8 mouse cellular contexts compared by ENCODE assay signal in genomic region chr19:46599375-46600256, GRCm38 (mm10). TPM values are rescaled to one million over a fixed set of nuclear protein-coding genes. Genes with fewer than 3 reads are reported as not detected.
DNase-seq lines count a peak whose midpoint lies in the region; ATAC-seq and TF ChIP-seq lines count a peak whose summit lies in the region.

No protein-coding gene starts in this region.

- H3K9ac ChIP-seq in hindbrain, postnatal 0 days (replicated peaks; ENCODE audit: low read length), result peak overlapping the region; percentile 79
- peak overlapping the region; percentile 85 for H3K9ac ChIP-seq in liver, embryonic 15.5 days
- peak overlapping the region; percentile 67 for H3K9ac ChIP-seq in neural tube, embryonic 14.5 days (replicated peaks; ENCODE audit: low read depth, low read length)

- H3ac ChIP-seq in C2C12 (ENCODE audit: control insufficient read depth, insufficient read length, low read depth), result peak overlapping the region; percentile 84

- no peaks in the 10 kb centered on the region for H3K36me3 ChIP-seq in C2C12 (ENCODE audit: control insufficient read depth, insufficient read depth)
- H3K36me3 ChIP-seq in hindbrain, postnatal 0 days (ENCODE audit: insufficient read depth, low read length), result peaks cover 4% of the 10 kb centered on the region; the same call in 1 of the 2 replicates
- peaks cover 15% of the 10 kb centered on the region for H3K36me3 ChIP-seq in liver, embryonic 15.5 days (replicated peaks)
- no peaks in the 10 kb centered on the region for H3K36me3 ChIP-seq in neural tube, embryonic 14.5 days (ENCODE audit: control insufficient read depth, insufficient read depth, low read length)

- H3K27me3 ChIP-seq in C2C12 (ENCODE audit: control insufficient read depth, insufficient read depth, insufficient read length), result no peaks in the 10 kb centered on the region
- H3K27me3 ChIP-seq in hindbrain, postnatal 0 days (ENCODE audit: insufficient read depth, low read length), result no peaks in the 10 kb centered on the region
- no peaks in the 10 kb centered on the region for H3K27me3 ChIP-seq in liver, embryonic 15.5 days
- no peaks in the 10 kb centered on the region for H3K27me3 ChIP-seq in neural tube, embryonic 14.5 days (ENCODE audit: control insufficient read depth, insufficient read depth, low read length)

- WGBS in hindbrain, postnatal 0 days, result 12% methylated on average over 22 of the region's 22 CpGs
- WGBS in liver, embryonic 15.5 days (ENCODE audit: insufficient replicate concordance), result 10% methylated on average over 22 of the region's 22 CpGs
- 21% methylated on average over 22 of the region's 22 CpGs for WGBS in neural tube, embryonic 14.5 days

- H3K79me3 ChIP-seq in C2C12 (ENCODE audit: low read depth), result peaks cover 47% of the 10 kb centered on the region

- DNase-seq in cerebellum, adult 18-20 months, result peak; percentile 17 to 22
- no peak for DNase-seq in cerebellum, adult 11 months
- DNase-seq in hindbrain, postnatal 0 days (ENCODE audit: low spot score), result peak; percentile 13
- no peak for DNase-seq in yolk sac, embryonic 10.5 days (ENCODE audit: low spot score)

- H3K4me3 ChIP-seq in C2C12 (ENCODE audit: insufficient read depth, poor library complexity, severe bottlenecking), result peak overlapping the region; percentile 93
- H3K4me3 ChIP-seq in hindbrain, postnatal 0 days (ENCODE audit: low read length), result peak overlapping the region; percentile 76
- H3K4me3 ChIP-seq in liver, embryonic 15.5 days (replicated peaks), result peak overlapping the region; percentile 85
- peak overlapping the region; percentile 65 for H3K4me3 ChIP-seq in neural tube, embryonic 14.5 days (ENCODE audit: low read depth, low read length)

- peaks cover 7% of the 10 kb centered on the region for H3K4me1 ChIP-seq in hindbrain, postnatal 0 days (ENCODE audit: insufficient read depth, low read length)
- H3K4me1 ChIP-seq in liver, embryonic 15.5 days (replicated peaks), result peaks cover 46% of the 10 kb centered on the region
- H3K4me1 ChIP-seq in neural tube, embryonic 14.5 days (ENCODE audit: control insufficient read depth, insufficient read depth, low read length), result peaks cover 8% of the 10 kb centered on the region

- TF ChIP-seq CTCF in C2C12 (IDR thresholded peaks at IDR 0.05; ENCODE audit: control insufficient read depth, insufficient read depth, insufficient read length), result no peak
- TF ChIP-seq CTCF in hindbrain, postnatal 0 days (IDR thresholded peaks at IDR 0.05; ENCODE audit: low read depth), result no peak

- peaks cover 57% of the 10 kb centered on the region for H3K79me2 ChIP-seq in C2C12 (ENCODE audit: control insufficient read depth, insufficient read depth)

- H3K4me2 ChIP-seq in hindbrain, postnatal 0 days (ENCODE audit: low read depth, low read length), result peak overlapping the region; percentile 82
- peak overlapping the region; percentile 89 for H3K4me2 ChIP-seq in liver, embryonic 15.5 days
- H3K4me2 ChIP-seq in neural tube, embryonic 14.5 days (ENCODE audit: low read depth, low read length), result peak overlapping the region; percentile 88

- peak overlapping the region; percentile 78 for H3K27ac ChIP-seq in hindbrain, postnatal 0 days
- H3K27ac ChIP-seq in liver, embryonic 15.5 days (replicated peaks), result peak overlapping the region; percentile 77
- H3K27ac ChIP-seq in neural tube, embryonic 14.5 days (ENCODE audit: low read depth, low read length), result peak overlapping the region; percentile 24; the same call in 1 of the 2 replicates

- peak; percentile 20 for ATAC-seq in erythroblast, adult 5-6 weeks (replicated peaks; ENCODE audit: low FRiP score, poor library complexity, severe bottlenecking)
- ATAC-seq in hindbrain, postnatal 0 days, result peak; percentile 7; the same call in 1 of the 2 replicates
- ATAC-seq in liver, embryonic 15.5 days (ENCODE audit: insufficient read depth), result 0 out of 2 replicates have a peak, but pooled peaks have one; percentile 6
- peak; percentile 26 for ATAC-seq in neural tube, embryonic 14.5 days (ENCODE audit: low read depth)

- no peaks in the 10 kb centered on the region for H3K9me3 ChIP-seq in hindbrain, postnatal 0 days (ENCODE audit: low read length)
- no peaks in the 10 kb centered on the region for H3K9me3 ChIP-seq in liver, embryonic 15.5 days (replicated peaks)
- no peaks in the 10 kb centered on the region for H3K9me3 ChIP-seq in neural tube, embryonic 14.5 days (ENCODE audit: control insufficient read depth, low read length)

TF ChIP-seq in C2C12, 6 proteins besides CTCF, POLR2A, EP300 and RAD21:
- TF ChIP-seq USF1 (IDR thresholded peaks at IDR 0.05; ENCODE audit: low read depth) (no peak), FOSL1 (IDR thresholded peaks at IDR 0.05; ENCODE audit: insufficient read depth, low read length, poor library complexity, severe bottlenecking) (no peak), CEBPB (IDR thresholded peaks at IDR 0.05; ENCODE audit: low read depth) (no peak)

RNA-seq across cellular contexts. Expression of gene Wbp1l, which starts 0.7 kb away (rescaled TPM):
- polyA plus RNA-seq in C2C12 (2012; fragmentation: generic; extraction: Trizol), result 33.5 TPM
- 5.2 and 7.9 TPM in 2 replicates for total RNA-seq in erythroblast, adult 5-6 weeks (2015; ENCODE audit: low replicate concordance)
- 8.2 and 9.8 TPM in 2 replicates for total RNA-seq in erythroblast, adult 5-6 weeks (2017; ENCODE audit: low replicate concordance)
- total RNA-seq in hindbrain, postnatal 0 days (2014; rRNA removed), result 52.3 and 56.9 TPM in 2 replicates
- 30.3 and 31.6 TPM in 2 replicates for polyA plus RNA-seq in hindbrain, postnatal 0 days (2015; fragmentation: Nextera tagmentation; extraction: Ambion mirVana)
- polyA plus RNA-seq in liver, embryonic 15.5 days (2015; fragmentation: Nextera tagmentation; extraction: Ambion mirVana), result 21.3 and 29.4 TPM in 2 replicates
- polyA plus RNA-seq in neural tube, embryonic 14.5 days (2014; fragmentation: Nextera tagmentation; extraction: Ambion mirVana), result 28.2 and 35.2 TPM in 2 replicates

RNA-seq across cellular contexts. Expression of gene Sfxn2, which starts 26.5 kb away (rescaled TPM):
- 1.4 TPM for polyA plus RNA-seq in C2C12 (2012; fragmentation: generic; extraction: Trizol)
- total RNA-seq in erythroblast, adult 5-6 weeks (2015; ENCODE audit: low replicate concordance), result 1.9 TPM in 2 replicates
- 2.9 and 3.9 TPM in 2 replicates for total RNA-seq in erythroblast, adult 5-6 weeks (2017; ENCODE audit: low replicate concordance)
- 8.1 and 10.2 TPM in 2 replicates for total RNA-seq in hindbrain, postnatal 0 days (2014; rRNA removed)
- polyA plus RNA-seq in hindbrain, postnatal 0 days (2015; fragmentation: Nextera tagmentation; extraction: Ambion mirVana), result 12.0 and 13.0 TPM in 2 replicates
- 28.6 and 33.4 TPM in 2 replicates for polyA plus RNA-seq in liver, embryonic 15.5 days (2015; fragmentation: Nextera tagmentation; extraction: Ambion mirVana)
- 10.5 and 10.7 TPM in 2 replicates for polyA plus RNA-seq in neural tube, embryonic 14.5 days (2014; fragmentation: Nextera tagmentation; extraction: Ambion mirVana)

RNA-seq across cellular contexts. Expression of gene Arl3, which starts 26.6 kb away (rescaled TPM):
- polyA plus RNA-seq in C2C12 (2012; fragmentation: generic; extraction: Trizol), result 81.4 TPM
- 4.2 and 5.9 TPM in 2 replicates for total RNA-seq in erythroblast, adult 5-6 weeks (2015; ENCODE audit: low replicate concordance)
- total RNA-seq in erythroblast, adult 5-6 weeks (2017; ENCODE audit: low replicate concordance), result 3.2 and 4.2 TPM in 2 replicates
- 66.2 and 71.1 TPM in 2 replicates for total RNA-seq in hindbrain, postnatal 0 days (2014; rRNA removed)
- polyA plus RNA-seq in hindbrain, postnatal 0 days (2015; fragmentation: Nextera tagmentation; extraction: Ambion mirVana), result 220 and 224 TPM in 2 replicates
- polyA plus RNA-seq in liver, embryonic 15.5 days (2015; fragmentation: Nextera tagmentation; extraction: Ambion mirVana), result 22.9 and 25.4 TPM in 2 replicates
- 134 and 160 TPM in 2 replicates for polyA plus RNA-seq in neural tube, embryonic 14.5 days (2014; fragmentation: Nextera tagmentation; extraction: Ambion mirVana)

Comparison
In these comparisons a context has a peak if more than half of its experiments do, and no peak if none do; other contexts are left out.
1. DNase-seq: peak in cerebellum, adult 18-20 months (2 of 2) and hindbrain, postnatal 0 days (single experiment); none in cerebellum, adult 11 months (single experiment) and yolk sac, embryonic 10.5 days (single experiment).
2. H3K27ac ChIP-seq: peak in every context shown above with its lines; median percentile 78 in hindbrain, postnatal 0 days; 77 in liver, embryonic 15.5 days; 24 in neural tube, embryonic 14.5 days.
3. Peak in every context shown above with its lines, with median percentiles within 50 percentile points of each other: H3K4me3 ChIP-seq, ATAC-seq, H3K4me2 ChIP-seq and H3K9ac ChIP-seq.